Mouse (Mus musculus): Measurements from ENCODE around the gene Sars2. TPM values are rescaled to one million over a fixed set of nuclear protein-coding genes. Genes with fewer than 3 reads are reported as not detected.

Gene Sars2
- polyA plus RNA-seq (2012; rRNA removed), result 25.8 and 31.4 TPM in 2 replicates

DNA sequence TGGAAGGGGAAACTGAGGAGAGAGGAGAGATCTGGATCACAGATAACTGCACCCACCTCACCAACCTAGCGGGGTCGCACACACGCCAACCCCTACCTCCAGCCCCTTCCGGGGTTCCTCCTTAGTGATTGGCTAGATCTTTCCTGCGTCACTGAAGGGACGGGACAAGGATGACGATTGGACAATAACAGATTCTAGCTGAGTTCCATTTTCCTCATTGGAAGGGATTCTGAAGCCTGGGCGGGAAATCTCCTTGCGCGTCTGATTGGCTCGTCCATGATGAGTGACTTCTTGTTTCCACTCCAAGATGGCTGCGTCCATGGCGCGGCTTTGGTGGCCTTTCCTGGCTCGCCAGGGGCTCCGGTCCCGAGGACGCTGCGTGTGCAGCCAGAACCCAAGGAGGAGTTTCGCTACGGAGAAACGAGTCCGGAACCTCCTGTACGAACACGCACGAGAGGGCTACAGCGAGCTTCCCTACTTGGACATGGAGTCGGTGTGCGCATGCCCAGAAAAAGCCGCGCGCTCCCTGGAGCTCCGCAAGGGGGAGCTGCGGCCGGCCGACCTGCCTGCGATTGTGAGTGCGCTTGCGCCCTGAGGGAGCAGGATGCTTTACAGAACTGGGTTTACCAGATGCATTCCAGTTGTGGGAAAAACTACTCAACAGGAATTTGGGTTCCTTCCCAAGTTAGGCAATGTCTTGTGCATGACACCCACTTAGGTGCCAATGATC is at the start of gene Sars2, which contains the start of gene Mrps12:
Sars2 (plus strand) TSS at position 284 of the 730 bp plus-strand sequence.
Mrps12 (minus strand) TSS at position 112 of the 730 bp plus-strand sequence.

DNA sequence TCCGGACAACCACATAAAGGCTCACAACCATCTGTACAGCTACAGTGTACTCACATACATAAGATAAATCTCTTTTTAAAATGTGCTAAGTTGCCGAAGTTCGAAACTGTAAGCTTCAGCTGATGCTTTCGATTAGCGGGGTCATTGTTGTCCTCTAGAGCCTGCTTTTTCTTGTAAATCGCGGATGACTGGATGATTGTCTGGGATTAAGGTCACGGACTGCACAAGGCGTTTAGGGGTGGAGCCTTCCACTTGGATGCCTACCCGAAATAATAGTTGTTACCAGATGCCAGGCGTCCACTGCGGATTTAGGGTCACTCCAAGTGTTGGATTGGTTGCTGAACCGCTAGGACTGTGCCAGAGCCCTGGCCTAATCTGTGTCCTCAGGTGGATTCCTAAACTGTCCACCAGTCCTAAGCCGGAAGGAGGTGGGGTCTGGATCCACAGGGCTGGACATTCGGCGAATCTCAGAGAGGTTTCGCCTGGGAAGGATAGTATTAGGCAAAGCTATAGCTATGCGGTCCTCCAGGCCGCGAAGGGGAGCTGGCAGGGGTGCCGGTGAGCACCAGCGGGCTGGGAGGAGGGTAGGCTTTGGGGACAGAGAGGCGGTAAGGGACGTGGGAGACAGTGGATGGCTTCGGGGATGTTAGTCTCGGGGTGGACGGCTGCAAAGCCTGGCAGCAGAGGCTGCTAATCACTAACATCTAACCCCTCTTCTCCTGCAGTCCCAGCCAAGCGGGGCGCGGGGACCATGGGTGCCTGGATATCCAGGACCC is 49.1 kb upstream of the Sars2 start, which contains the start of gene Fbxo27:
Fbxo27 (plus strand) TSS at position 305 of the 776 bp plus-strand sequence.

DNA sequence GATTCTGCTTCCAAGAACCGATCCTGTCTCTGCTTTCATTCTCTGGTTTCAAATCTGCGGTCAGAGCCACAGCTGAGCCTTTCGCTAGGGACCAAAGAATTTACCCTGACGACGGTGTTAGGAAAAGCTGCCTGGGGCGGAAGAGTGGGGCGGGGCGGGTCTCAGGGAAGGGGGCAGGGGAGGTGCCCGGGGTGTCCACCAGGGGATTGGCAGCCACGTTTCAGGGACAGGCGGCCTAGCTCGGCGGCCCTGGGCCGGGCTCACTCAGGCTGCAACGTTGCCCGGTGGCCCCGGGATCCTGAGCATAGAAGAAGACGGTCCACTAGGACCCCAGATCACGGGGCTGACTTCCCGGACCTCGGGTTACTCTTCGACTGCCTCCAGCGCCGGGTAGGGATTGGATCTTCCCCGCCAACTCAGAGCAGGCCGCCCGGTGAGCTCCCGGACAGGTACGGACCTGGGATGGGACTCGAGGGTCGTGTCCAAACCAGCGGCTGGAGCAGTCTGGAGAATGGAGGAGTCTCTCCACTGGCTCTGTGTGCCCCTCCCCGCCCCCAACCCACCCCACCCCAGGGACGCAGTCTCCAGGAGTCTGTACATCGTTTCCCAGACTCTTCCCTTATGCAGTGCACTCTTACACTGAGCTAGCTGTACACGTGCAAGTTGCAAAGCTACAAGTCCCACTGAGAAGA is 25.1 kb upstream of the Sars2 start, which contains the start of gene Fbxo17:
Fbxo17 (plus strand) TSS at position 215 of the 692 bp plus-strand sequence.

DNA sequence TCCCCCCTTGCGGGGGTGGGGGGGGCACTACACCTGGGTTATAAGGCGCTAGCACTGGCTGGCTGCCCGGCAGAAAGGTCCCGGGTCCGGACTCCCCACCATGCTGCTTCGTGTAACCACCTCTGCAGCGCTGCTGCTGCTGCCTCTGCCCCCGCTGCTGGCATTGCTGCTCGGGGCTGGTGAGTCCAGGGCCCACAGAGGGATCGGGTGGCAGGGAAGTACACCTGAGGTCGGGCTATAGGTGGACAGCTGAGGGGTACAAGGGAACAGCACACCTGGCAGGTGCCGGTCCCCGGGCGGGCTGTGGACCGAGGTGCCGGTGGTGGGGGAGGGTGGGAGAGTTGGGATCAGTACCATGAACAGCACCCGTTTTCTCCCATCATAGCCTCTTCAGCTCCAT is 14.3 kb downstream of the Sars2 start, which contains the start of gene Ccer2:
Ccer2 (plus strand) TSS at position 96 of the 400 bp plus-strand sequence.

DNA sequence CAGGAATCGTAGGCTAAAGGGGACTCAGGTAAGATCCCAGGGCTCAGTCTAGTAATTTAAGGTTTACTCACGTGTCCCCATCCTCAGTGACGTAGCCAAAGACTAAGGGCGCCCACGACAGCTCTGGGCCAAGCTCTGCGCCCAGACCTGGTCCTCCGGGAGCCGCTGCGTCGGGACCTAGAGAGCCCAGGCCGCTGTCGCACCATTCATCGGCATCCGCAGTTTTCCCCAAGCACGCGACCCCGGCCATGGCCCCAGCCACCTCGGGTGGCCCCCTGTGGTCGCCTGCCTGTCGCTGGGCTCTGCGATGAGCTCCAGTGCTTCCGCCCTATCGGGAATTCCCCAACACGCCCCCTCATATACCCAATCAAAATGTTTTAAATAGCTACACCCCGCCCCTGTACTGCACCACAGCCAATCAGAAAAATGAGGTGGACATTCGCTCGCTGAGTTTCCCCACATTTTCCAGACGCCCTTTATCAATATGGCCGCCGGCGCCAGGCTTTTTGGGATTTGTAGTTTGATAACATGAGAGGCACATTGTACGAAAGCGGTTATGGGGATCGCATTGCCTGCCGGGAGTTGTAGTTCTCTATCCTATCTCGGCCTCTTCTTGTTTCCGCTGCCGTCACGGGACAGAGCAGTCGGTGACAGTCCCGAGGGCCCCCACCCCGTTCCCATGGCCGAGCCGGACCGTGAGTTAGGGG is 24.5 kb downstream of the Sars2 start, which contains the start of gene Sirt2:
Sirt2 (plus strand) TSS at position 563 of the 707 bp plus-strand sequence.

GRCm38 (mm10) chr7:28767462-28767965 is 25.7 kb downstream of the Sars2 start, which contains the start of gene Nfkbib:
Gene Nfkbib (minus strand): TSS chr7:28767512.

GRCm38 (mm10) chr7:28788307-28789195 is 46.8 kb downstream of the Sars2 start, which contains the start of gene Rinl:
Gene Rinl (plus strand): TSS chr7:28788969.

Other genes starting within 250 kb of the Sars2 start
- not detected in 2 replicates for gene Ifnl2, start 231.5 kb upstream of the Sars2 start, polyA plus RNA-seq (2012; rRNA removed)
- not detected in 2 replicates for gene Ifnl3, start 219.2 kb upstream of the Sars2 start, polyA plus RNA-seq (2012; rRNA removed)
- 0.73 and 4.9 TPM in 2 replicates for gene Sycn, start 201.1 kb upstream of the Sars2 start, polyA plus RNA-seq (2012; rRNA removed)
- 0.08 TPM in 1 of 2 replicates, not detected in the other for gene Nccrp1, start 194.7 kb upstream of the Sars2 start, polyA plus RNA-seq (2012; rRNA removed)
- gene Samd4b, start 143.8 kb upstream of the Sars2 start, polyA plus RNA-seq (2012; rRNA removed), result 155 and 181 TPM in 2 replicates
- gene Pak4, start 143.8 kb upstream of the Sars2 start, polyA plus RNA-seq (2012; rRNA removed), result 63.5 and 68.3 TPM in 2 replicates
- gene Acp7, start 110.7 kb upstream of the Sars2 start, polyA plus RNA-seq (2012; rRNA removed), result 1.6 and 1.8 TPM in 2 replicates
- 29.2 and 37.0 TPM in 2 replicates for gene Fbxo27, start 49.1 kb upstream of the Sars2 start, polyA plus RNA-seq (2012; rRNA removed)
- gene Fbxo17, start 25.2 kb upstream of the Sars2 start, polyA plus RNA-seq (2012; rRNA removed), result 18.7 and 28.0 TPM in 2 replicates
- gene Mrps12, start 172 bp upstream of the Sars2 start, polyA plus RNA-seq (2012; rRNA removed), result 105 and 112 TPM in 2 replicates
- not detected in 2 replicates for gene Ccer2, start 14.2 kb downstream of the Sars2 start, polyA plus RNA-seq (2012; rRNA removed)
- gene Sirt2, start 24.7 kb downstream of the Sars2 start, polyA plus RNA-seq (2012; rRNA removed), result 78.6 and 92.9 TPM in 2 replicates
- gene Nfkbib, start 25.5 kb downstream of the Sars2 start, polyA plus RNA-seq (2012; rRNA removed), result 56.1 and 60.3 TPM in 2 replicates
- gene Rinl, start 47.0 kb downstream of the Sars2 start, polyA plus RNA-seq (2012; rRNA removed), result 2.7 and 2.8 TPM in 2 replicates
- gene Hnrnpl, start 66.5 kb downstream of the Sars2 start, polyA plus RNA-seq (2012; rRNA removed), result 204 and 341 TPM in 2 replicates
- gene Ech1, start 83.2 kb downstream of the Sars2 start, polyA plus RNA-seq (2012; rRNA removed), result 442 and 460 TPM in 2 replicates
- gene Lgals4, start 91.9 kb downstream of the Sars2 start, polyA plus RNA-seq (2012; rRNA removed), result 20.6 and 30.5 TPM in 2 replicates
- gene Lgals7, start 121.9 kb downstream of the Sars2 start, polyA plus RNA-seq (2012; rRNA removed), result 46.3 and 60.8 TPM in 2 replicates
- gene Capn12, start 139.4 kb downstream of the Sars2 start, polyA plus RNA-seq (2012; rRNA removed), result 0.78 and 1.0 TPM in 2 replicates
- gene Actn4, start 220.3 kb downstream of the Sars2 start, polyA plus RNA-seq (2012; rRNA removed), result 365 and 372 TPM in 2 replicates
- gene Eif3k, start 239.9 kb downstream of the Sars2 start, polyA plus RNA-seq (2012; rRNA removed), result 251 and 352 TPM in 2 replicates
- 5.6 and 5.7 TPM in 2 replicates for gene Map4k1, start 240.1 kb downstream of the Sars2 start, polyA plus RNA-seq (2012; rRNA removed)